Mouse (Mus musculus) brain, embryonic 14.5 days (tissue): ENCODE data around the gene Angptl3.

ENCODE experiments used
- CTCF ChIP-seq: fragments of 200-500 bp; IDR thresholded peaks from 2 replicates; pipeline ENCODE4 v1.5.1; 2012; ENCODE audit warnings: inconsistent platforms, mild to moderate bottlenecking, moderate library complexity, borderline replicate concordance; ENCODE audit not compliant: insufficient read depth, insufficient read length; ENCODE audit errors: extremely low read depth
- POLR2A ChIP-seq: fragments of 200-500 bp; IDR thresholded peaks from 2 replicates; pipeline ENCODE4 v1.6.1; 2012; ENCODE audit warnings: mild to moderate bottlenecking, inconsistent platforms, borderline replicate concordance; ENCODE audit not compliant: poor library complexity, insufficient read depth, insufficient read length, severe bottlenecking; ENCODE audit errors: extremely low read depth

- no peak for TF ChIP-seq POLR2A
- TF ChIP-seq CTCF, result no peak
Measured at GRCm38 (mm10) chr4:99006319-99006718, 24.4 kb upstream of the Angptl3 start.
